Mouse (Mus musculus) retina, postnatal 1 day (tissue): ENCODE results near the gene Scn1b.

Source experiments
- DNase-seq: peaks from one replicate; pipeline ENCODE4 v3.0.0-alpha.2; 2012

Scn1b gene

DNA sequence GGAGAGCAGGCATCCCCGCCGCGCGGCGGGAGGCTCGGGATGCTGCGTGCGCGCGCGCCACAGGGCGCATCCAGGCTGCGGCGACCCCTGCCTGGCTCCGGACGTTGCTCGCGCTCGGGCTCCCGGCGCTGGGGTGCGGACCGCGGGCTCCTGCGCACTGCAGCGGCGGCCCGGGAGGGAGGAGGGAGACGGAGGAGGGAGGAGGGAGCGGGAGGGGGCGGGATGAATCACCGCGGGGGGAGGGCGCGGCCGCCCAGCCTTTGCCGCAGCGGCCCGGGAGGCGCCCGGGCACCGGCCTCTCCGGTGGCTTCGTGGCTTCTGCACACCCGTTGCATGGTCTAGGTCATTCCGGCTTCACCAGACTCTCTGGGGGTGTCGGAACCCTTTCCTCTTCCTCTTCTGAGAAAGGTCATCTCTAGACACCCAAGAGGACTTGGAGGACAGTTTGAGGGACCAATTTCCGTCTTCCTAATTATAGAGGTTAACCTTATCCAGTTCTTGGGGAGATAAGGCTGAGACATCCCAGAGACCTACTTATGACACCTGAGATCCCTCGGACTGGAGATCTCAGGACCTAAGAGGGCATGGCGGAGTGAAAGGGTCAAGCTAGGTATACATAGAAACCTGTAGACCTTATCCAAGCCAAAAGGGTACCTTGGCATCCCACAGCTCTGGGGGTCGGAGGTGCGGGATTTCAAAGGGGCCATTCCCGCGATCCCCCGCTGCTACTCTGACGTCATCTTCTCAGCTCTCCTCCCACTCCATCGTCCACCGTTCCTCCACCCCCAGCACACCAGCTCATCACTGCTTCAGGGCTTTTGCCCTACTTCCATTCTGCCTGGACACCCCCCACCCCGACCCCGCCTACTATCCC is at the start of gene Scn1b:
Scn1b (minus strand) TSS at position 153 of the 874 bp plus-strand sequence.
- peak; percentile 59 for DNase-seq

DNA sequence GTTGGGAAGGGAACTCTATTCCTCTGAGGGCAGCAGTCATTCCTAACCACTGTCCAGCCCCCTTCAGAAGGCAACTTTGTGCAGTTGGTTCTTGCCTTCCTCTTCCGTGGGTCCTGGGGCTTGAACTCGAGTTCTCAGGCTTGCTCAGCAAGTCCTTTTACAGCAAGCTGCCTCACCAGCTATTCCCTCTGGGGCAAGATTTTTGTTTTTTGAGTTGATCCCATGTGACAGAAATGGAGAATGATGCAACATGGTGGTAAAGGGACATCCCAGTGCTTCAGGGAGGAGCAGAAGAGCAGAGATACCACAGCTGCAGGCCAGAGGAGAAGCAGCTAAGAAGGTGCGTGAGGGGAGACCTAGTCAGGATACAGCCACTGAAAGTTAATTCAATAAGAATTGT is 48.3 kb upstream of the Scn1b start:
- DNase-seq = no peak

DNA sequence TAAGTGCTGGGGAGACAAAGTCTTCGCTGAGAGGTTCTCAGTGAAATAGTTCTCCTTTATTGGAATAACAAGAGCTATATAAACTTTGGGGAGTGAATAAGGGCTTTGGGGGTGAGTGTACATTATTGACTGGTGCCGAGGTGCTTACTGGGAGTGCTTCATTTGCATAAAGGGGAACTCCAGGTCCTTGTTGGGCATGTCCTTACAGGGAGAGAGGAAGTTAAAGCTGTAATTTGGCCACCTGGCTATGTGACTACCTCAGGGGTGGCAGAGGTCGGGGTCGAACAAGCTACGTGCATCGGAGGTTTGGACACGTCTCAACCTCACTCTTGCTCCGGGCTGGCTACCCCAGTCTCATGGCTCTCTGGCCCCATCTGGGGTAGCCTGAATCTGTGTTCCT is 47.7 kb upstream of the Scn1b start:
- no peak for DNase-seq

DNA sequence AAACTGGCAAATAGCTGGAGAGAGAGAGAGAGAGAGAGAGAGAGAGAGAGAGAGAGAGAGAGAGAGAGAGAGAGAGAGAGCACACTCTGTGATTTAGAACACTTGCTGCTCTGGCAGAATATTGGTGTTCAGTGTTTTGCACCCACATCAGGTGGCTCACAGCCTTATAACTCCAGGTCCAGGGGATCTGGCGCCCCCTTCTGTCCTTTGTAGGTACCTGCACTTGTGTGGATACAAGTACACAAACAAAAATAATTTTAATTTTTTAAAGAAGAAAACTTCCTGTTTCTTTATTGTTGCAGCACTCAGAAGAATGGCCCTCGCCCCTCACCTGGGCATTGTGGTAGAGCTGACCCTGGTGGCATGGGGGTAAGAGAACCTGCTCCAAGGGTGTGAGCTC is 45.4 kb upstream of the Scn1b start:
- DNase-seq = peak; percentile 58

DNA sequence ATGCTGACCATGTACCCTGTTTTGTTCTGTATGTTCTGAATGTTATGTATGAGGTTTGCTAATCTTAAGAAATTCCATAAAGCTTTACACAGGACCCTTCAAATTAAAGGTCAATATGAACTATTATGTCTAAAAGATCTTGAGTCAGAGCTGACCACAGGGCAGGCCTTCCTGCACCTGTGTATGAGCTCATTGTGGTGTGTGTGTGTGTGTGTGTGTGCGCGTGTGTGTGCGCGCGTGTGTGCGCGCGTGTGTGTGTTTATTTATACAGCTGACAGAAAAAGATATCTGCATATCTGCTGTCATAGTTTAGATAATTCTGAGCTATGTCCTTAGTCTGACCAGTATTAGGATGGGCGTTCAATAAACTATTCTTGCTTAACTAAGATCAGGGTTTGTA is 43.7 kb upstream of the Scn1b start:
- DNase-seq = no peak

DNA sequence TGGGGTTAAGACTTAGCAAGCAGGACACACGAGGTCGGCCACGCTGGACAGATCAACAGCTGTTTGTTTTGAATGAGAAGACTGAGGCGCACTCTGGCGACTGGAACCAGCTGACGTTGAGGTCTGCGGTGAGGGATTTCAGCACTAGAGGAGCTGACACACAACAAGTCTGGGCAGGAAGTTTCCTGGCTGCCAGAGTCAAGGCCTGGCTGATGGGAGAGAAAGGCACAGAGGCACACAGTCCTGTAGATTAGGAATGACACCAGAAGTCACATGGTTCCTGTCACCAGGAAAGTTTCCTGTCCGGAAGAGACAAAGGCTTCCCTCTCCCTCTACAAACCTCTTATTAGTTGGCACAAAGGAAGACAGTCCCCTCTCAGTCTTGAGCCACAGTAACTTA is 41.6 kb upstream of the Scn1b start:
- DNase-seq = no peak

DNA sequence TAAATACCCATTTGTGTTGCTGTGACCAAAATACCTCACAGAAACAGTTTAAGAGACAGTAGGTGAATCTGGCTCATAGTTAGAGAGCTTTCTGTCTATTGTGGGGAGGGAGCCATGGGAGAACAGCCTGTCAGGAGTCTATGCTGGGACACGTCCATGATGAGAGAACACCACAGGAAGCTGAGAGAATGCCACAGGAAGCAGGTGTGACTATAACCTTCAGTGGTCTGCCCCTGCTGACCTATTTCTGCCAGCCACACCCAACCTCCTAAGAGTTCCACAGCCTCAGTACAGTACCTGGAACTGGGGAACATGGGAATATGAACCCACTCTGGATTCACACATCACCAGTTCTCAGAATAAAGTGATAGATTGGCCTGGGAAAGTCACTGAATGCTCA is 37.9 kb upstream of the Scn1b start:
- DNase-seq = no peak

DNA sequence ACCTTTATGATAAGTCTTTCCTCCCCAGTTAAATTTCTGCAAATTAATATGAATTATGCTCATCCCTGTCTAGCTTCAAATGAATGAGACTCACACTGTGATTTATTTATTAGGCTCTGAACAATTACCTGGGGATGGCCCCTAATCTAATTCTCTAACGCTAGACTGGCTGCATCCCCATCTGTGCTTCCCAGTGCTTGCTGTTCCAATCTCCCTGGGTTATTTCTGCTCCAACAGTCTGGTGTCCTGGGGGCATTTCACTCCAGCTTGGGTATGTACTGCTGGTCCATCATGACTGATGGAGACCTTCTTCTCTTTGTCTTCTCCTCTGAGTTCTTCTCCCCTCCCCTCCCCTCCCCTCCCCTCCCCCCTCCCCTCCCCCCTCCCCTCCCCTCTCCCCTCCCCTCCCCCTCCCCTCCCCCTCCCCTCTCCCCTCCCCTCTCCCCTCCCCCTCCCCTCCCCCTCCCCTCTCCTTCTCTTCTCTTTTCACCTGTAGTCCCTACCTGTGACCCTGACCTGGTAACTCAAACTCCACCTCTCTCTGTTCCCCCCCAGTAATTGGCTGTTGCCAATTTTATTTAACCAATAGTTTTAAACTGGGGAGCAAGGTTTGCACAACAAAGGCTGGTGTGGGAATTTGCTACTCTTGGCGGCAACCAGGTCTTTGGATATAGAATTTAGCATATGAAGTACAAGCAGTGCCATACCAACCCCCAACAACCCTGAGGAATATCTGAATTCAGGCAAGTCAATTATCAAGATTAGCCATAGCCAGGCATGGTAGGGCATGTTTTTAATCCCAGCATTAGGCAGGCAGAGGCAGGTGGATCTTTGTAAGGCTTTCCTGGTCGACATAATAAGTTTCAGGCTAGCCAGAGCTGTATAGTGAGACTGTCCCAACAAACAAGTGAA is 37.1 kb upstream of the Scn1b start:
- peak; percentile 81 for DNase-seq

DNA sequence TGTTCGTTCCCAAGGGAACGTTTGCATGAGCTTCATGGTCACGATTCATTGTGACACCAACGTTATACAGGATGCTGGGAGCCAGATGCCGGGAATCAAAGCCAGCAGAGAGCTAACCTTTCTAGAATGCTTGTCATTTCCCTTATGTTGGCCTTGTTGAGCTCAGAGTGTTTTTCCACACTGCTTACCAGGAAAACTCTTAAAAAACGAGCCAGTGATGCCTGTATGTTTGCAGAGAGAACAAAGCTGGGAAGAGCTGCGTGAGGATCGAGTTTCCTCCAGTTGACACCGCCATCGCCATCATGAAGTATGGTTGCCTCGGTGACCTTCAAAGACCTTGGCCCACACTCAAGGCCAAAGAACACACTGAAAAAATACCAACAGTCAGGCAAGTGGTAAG is 35.5 kb upstream of the Scn1b start:
- DNase-seq = peak; percentile 15

DNA sequence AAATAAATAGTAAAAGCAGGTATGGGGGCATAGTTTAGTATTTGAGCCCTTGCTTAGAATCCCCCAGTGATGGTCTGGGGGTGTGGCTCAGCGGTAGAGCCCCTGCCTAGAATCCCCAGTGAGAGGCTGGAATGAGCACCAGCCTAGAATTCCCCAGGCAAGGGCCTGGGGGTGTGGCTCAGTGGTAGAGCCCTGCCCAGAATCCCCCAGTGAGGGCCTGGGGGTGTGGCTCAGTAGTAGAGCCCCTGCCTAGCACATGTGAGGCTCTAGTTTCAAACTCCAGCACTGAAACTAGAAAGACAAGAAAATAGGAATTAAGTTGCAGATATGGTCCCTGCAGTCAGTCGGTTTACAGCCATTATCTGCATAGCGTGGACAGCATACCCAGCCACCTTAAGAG is 35.0 kb upstream of the Scn1b start:
- no peak for DNase-seq

DNA sequence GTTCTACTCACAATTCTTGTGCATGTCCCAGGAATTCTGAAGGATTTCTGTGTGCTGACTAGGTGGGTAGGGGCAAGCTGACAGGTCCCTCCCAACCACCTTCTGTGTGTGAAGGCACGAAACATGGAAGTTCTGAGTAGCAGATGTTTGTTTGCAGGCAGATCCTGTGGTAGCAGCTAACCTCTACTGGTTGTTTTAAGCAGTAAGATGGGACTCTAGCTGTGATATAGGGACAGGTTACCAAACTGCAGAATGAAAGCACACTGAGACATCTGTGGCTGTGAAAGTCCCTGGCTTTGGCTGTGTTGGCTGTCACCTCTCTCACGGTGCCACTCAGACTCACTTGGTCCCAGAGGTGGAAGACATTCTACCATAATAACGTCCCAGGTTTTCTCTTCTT is 34.4 kb upstream of the Scn1b start:
- DNase-seq = no peak

DNA sequence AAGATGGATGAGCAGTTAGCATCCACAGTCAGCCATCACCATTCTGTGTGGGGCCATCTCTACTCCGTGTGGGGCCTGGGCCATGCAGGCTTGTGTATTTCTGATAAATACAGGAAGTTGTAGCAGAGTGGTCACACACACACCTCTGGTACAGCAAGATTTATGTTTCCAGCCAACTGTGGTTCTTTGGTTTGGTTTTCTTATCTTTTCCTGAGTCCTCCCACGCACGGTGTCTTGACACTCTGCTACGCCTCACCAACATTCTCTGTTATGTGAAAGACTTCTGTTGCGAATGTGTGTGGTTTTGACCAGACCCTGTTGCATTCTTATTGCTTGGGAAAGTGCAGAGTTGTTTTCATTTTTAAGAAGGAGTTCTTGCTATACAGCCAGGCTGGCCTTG is 34.0 kb upstream of the Scn1b start:
- no peak for DNase-seq

DNA sequence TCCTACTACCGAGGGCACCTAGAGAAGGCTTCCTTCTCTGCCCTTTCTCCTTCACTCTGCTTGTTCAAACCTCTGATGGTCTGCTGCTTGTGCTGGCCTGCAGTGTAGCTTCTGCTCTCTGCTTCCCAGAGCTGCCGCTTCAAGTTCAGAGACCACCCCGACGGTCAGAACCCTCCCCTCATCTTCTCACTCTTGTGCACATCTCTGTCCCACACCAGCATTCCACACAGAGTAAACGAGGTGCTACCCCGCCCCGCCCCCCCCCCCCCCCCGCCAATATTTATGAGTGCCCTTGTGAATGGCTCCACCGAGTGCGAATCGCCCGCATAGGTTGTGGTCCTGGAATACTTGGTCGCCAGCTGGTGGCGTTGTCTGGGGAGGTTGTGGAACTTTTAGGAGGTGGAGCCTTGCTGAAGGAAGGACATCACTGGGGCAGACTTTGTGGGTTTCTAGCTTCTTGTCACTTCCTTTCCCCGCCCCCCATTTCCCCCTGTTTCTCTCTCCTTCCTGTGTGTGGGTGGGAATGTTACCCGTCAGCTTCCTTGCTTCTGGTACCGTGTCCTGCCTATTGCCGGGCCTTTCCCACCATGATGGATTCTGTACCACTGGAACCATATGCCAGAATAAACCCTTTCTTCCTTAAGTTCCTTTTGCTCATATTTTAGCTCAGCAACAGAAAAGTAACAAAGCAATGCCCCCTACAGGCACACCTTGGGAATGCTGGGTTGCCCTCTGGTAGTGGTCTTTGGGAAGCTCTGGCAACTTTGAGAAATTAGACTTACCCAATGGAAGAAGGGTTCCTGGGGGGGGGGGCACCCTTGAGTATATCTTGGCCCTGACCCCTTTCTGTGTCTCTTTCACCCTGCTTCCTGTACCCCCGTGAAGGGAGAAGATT is 29.5 kb upstream of the Scn1b start:
- peak; percentile 51 for DNase-seq

DNA sequence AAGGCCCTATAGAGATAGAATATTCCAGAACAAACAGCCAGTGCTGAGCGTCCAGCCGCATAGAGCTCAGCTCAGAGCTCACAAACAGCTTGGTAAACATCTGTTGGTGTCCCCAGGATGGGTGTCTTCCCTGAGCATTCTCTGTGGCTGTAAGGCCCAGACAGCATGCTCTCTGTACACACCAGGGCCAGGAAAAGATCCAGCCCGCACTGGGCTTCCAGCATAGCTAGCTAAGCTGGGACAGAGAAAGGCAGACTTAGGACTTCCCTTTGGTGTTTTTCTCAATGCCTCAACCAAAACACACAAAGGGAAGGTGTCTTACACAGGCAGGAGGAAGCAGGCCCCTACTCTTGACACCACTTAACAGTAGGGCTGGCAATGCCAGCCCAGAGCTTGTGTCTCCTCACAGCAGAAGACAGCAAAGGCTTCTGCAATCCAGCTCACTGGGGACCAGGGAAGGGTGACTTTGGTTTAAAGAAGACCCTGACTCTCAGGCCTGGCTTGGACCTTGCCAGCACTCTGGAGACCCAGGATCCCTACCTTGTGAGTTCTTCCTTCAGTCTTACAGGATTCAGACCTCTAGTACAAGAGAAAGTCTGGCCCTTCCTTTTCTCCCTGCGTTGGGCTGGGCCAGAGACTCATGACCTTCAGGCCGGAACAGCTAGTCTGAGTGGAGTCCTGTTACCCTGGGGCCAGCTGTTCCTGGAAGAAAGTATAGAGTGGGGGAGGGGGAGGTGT is 28.7 kb upstream of the Scn1b start, which contains the start of gene Gramd1a:
Gramd1a (minus strand) TSS at position 601 of the 738 bp plus-strand sequence.
- no peak for DNase-seq

DNA sequence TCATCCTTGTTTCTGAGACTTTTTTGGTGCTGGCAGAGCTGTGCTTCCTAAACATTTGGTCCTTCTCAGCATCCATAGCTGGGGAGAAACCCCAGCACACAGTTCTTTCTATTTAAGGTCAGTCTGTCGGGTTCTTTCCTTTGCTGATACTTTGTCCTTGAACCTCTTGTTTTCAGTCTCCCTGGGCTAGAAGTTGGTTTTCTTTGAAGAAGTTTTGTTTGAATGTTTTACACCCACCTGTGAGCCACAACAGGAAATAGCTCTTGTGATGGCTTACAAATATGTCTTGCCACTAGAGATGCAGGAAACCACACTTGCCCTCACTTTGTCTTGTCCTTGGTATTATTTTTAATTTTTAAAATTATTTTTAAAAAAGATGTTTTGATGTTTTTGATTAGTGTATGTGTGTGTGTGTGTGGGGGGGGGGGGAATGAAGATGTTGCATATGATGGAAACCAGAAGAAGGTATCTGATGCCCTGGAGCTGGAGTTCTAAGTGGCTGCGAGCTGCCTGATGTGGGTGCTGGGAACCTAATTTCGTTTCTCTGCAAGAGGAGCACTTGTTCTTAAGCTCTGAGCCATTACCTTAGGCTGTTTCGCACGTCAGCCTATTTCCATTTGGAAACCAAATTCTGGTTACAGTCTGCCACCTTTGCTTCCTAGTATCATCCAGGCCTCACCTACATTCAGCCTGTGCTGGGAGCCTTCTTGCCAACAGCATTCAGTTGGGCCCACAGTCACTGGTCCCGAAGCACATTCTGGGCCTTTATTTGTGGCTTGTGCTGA is 26.9 kb upstream of the Scn1b start:
- DNase-seq = no peak

DNA sequence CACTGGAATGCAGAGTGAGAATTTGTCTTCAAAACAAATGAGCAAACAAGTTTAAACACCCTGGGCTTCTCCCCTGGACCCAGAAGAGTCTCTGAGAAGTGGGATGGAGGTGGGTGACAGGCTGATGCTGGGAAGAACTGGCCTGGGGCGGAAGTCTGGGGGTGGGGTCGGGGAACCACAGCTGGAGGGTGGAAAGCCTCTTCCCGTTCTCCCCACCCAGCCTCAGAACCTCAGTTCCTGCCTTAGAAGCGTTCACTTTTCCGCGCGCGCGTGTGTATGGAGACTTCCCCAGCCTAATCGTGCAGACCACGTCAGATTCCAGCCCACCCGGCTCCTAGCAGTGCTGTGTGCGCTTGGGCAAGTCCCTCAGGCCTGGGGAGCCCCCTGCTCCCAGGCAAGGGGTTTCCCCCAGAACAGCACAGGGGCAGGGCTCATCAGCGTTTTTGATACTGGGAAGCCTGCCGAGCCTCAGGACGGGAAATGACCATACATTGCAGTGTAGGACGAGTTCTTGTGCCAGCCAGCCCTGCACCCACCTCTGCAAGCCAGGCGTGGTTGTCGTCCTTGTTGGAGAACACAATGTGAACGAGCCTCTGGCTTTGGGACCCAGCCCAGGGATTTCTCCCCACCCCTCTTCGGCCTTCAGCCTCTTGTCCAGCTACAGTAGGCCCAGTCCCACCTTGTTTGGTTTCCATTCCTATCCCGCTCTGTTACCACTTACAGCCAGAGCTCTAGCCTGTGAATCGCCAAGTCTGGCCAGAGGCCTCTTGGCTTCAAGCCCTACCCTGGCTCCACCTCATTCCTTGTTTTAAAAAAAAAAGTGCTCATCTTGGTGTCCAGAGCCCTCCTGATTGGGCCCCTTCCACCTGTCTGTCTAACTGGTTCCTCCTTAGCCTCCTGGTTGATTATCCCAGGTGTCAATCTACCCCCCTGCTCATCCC is 24.8 kb upstream of the Scn1b start:
- peak; percentile 64 for DNase-seq

DNA sequence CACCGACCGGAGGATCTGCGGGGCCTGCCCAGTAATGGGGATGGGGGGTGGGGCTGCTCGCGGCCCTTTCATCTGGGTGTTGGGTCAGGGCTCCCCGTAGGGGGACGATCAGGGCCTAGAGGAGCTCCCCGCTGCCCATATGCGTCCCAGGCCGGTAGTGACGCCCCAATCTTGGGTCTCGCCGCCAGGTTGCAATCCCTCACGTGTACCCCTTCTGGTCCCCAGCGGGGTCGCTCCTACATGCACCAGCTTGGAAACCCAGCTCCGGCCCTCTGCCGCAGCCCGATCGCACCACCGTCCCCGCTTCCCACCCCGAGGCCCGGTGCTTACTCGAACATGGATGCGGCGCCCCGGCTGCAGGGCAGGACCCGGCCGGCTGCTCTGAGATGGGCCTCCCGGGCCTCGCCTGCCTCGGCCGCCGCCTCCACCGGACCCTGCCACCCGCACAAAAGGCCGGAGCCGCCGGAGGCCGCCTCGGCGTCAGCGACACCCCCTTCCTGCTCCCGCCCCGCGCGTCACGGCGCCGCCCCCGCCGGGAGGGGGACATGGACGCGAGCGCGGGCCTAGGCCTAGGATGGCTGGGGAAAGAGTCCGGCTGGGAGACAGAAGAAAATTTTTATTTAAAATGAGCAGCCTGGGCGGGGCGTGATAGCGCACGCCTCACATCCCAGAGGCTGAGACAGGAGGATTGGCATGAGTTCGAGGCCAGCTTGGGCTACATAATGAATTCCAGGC is 23.9 kb upstream of the Scn1b start:
- DNase-seq = peak; percentile 90

DNA sequence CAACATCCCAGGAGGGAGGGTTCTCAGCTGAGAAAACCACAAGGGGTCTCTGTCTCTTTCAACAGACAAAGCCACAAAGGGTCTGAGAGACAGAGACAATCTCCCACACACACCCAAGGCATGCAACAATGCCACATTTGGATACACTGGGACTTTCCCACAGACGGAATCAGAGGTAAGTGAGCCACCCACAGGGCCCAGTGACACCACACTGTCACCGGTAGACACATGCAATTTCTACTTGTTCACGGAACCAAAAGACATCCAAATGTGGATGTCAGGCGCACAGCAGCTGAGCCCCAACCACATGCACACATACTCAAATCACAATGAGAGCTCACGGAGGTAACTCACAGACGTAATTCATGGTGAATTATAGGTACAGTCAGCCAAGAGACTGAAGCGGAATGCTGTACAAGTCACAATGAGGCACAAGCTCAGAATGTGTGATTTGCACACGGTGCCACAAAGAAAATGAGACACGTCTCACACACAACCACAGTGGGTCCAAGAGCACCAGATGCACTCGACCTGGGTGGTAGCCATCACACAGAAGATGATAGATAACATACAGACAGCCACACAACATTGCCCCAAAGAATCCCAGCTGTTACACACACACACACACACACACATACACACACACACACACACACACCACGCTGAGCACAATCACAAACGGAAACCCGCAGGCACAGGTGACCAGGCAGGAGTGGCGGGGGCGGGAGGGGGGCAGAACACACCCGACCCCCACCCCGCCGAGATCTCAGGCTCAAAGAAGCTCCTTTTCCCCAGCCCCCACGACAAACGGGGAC is 23.2 kb upstream of the Scn1b start:
- peak; percentile 66 for DNase-seq
